Mouse (Mus musculus) forebrain, embryonic 11.5 days (tissue): Measurements from ENCODE around the gene Mbnl1. TPM values are rescaled to one million over a fixed set of nuclear protein-coding genes. Genes with fewer than 3 reads are reported as not detected.
"Not testable (repeated sequence)": the region's sequence is repeated elsewhere in the genome, so short reads cannot be mapped to it uniquely, and the experiment has no call there.

Experiments
- ATAC-seq: fragments of 200-750 bp; cut with Nextera tagmentation; replicated peaks from 2 replicates; pipeline ENCODE4 v1.8.0; 2017; ENCODE audit warnings: moderate TSS enrichment; ENCODE audit not compliant: low FRiP score
- DNase-seq: peaks from one replicate; pipeline ENCODE4 v3.0.0-alpha.2; 2017; ENCODE audit warnings: low spot score
- H3K27ac ChIP-seq: fragments of 300-500 bp; sonication (generic); 2 replicates; pipeline ENCODE4 v1.5.1; 2014; ENCODE audit warnings: low read depth, low read length
- H3K27me3 ChIP-seq: fragments of 300-500 bp; sonication (generic); 2 replicates; pipeline ENCODE4 v1.6.1; 2014; ENCODE audit warnings: mild to moderate bottlenecking, low read length, mixed read lengths; ENCODE audit not compliant: control insufficient read depth, insufficient read depth
- H3K36me3 ChIP-seq: fragments of 300-500 bp; sonication (generic); 2 replicates; pipeline ENCODE4 v1.6.1; 2014; ENCODE audit warnings: mild to moderate bottlenecking, low read length, moderate library complexity, mixed read lengths; ENCODE audit not compliant: control insufficient read depth, insufficient read depth
- H3K4me1 ChIP-seq: fragments of 300-500 bp; sonication (generic); replicated peaks from 2 replicates; pipeline ENCODE4 v1.6.1; 2014; ENCODE audit warnings: low read length, mixed read lengths; ENCODE audit not compliant: control insufficient read depth, insufficient read depth
- H3K4me2 ChIP-seq: fragments of 300-500 bp; sonication (generic); 2 replicates; pipeline ENCODE4 v1.6.1; 2014; ENCODE audit warnings: low read depth, mild to moderate bottlenecking, low read length, moderate library complexity, mixed read lengths; ENCODE audit not compliant: severe bottlenecking
- H3K4me3 ChIP-seq: fragments of 300-500 bp; sonication (generic); 2 replicates; pipeline ENCODE4 v1.5.1; 2014; ENCODE audit warnings: low read depth, low read length
- H3K9ac ChIP-seq: fragments of 300-500 bp; sonication (generic); 2 replicates; pipeline ENCODE4 v1.6.1; 2014; ENCODE audit warnings: low read length
- H3K9me3 ChIP-seq: fragments of 300-500 bp; sonication (generic); 2 replicates; pipeline ENCODE4 v1.6.1; 2016; ENCODE audit warnings: low read length, mixed read lengths; ENCODE audit not compliant: control insufficient read depth
- WGBS: fragments of 180-500 bp; shearing (Covaris S2); extraction: QIAGEN DNeasy Blood & Tissue Kit; methylation state at CpG from one replicate; pipeline ENCODE4 v1.1.7; 2014; 5-methylcytosine and 5-hydroxymethylcytosine counted together
- polyA plus RNA-seq: library from polyadenylated mRNA; unstranded; fragments of >200 nt; fragmentation: Nextera tagmentation; extraction: Ambion mirVana; gene quantifications from 2 replicates; pipeline ENCODE4 v1.2.1, GENCODE M21; 2014

The Mbnl1 gene
- polyA plus RNA-seq, 1 experiment from 2014 or later = 46.8 TPM

DNA sequence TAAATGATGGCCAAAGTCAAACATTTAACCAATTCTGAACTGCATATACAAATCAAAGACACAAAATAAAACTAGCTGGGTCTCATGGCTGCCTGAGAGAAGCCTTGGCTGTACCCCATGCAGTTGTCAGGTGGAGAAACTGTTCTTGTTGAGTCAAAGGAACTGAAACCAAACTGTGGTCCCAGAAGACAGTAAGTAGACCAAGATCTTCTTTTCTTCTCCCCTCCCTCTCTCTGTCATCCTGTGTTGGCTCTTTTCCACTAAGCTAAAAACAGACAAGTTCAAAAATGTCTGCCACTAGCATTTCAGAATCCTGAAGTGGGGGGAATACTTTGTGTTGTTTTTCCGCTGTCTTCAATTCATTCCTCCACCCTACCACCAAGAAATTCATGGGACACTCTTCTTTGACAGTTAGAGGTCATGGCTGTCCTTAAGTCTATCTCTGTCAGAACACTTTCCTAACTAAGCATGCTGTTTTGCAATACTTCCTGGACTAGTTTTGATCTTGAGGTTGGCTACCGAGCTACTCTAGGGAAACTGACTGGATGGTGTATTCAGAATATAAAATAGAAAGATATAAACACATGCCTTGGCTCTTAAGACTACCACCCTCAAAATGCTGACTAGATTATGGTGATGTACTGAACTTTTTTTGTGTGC, 9.2 kb downstream of the Mbnl1 start:
- no peaks in the 10 kb centered on the region for H3K27me3 ChIP-seq
- H3K4me1 ChIP-seq = no peaks in the 10 kb centered on the region
- H3K9me3 ChIP-seq = no peaks in the 10 kb centered on the region
- no peak overlapping the region for H3K4me3 ChIP-seq
- no peaks in the 10 kb centered on the region for H3K36me3 ChIP-seq
- ATAC-seq (no peak), DNase-seq (no peak)
- 94% methylated on average over 2 of the region's 2 CpGs for WGBS
- no peak overlapping the region for H3K4me2 ChIP-seq
- H3K9ac ChIP-seq = no peak overlapping the region
- no peak overlapping the region for H3K27ac ChIP-seq

- Histone ChIP-seq H3K9me3 (no peaks in the 10 kb centered on the region), H3K36me3 (no peaks in the 10 kb centered on the region), H3K9ac (no peak overlapping the region), H3K27me3 (no peaks in the 10 kb centered on the region), H3K4me1 (no peaks in the 10 kb centered on the region), H3K4me3 (no peak overlapping the region), H3K4me2 (no peak overlapping the region), H3K27ac (no peak overlapping the region)
- ATAC-seq (no peak), DNase-seq (no peak)
These were observed 10.7 kb downstream of the Mbnl1 start for GRCm38 (mm10) chr3:60483305-60483704.

- H3K4me1 ChIP-seq = no peaks in the 10 kb centered on the region
- no peak overlapping the region for H3K4me3 ChIP-seq
- DNase-seq (no peak), ATAC-seq (no peak)
- no peaks in the 10 kb centered on the region for H3K36me3 ChIP-seq
- H3K9ac ChIP-seq = no peak overlapping the region
- no peaks in the 10 kb centered on the region for H3K27me3 ChIP-seq
- H3K9me3 ChIP-seq = no peaks in the 10 kb centered on the region
- H3K4me2 ChIP-seq = no peak overlapping the region
- no peak overlapping the region for H3K27ac ChIP-seq
- WGBS = 89% methylated on average over 4 of the region's 4 CpGs
These were observed 13.5 kb downstream of the Mbnl1 start for GRCm38 (mm10) chr3:60485987-60486712.

DNA sequence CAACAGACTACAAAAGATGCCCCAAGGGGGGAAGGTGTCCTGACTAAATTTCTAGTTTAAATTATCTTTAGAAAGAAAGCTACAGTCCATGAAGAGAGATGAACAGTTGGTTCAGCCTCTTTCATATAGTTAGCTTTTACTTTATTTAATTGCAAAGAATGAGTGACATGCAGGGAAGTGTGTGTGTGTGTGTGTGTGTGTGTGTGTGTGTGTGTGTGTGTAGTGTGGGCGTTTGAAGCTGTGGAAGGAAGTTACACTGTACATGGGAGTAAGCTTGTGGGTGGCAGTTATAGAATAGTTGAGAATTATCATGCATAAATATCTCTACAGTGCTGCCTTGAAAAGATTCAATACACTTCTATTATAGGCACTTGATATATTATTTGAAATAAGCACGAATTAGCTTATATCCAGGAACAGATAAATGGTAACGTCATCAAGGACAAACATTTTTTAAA, 14.1 kb downstream of the Mbnl1 start:
- no peaks in the 10 kb centered on the region for H3K27me3 ChIP-seq
- H3K27ac ChIP-seq = no peak overlapping the region
- H3K4me3 ChIP-seq = no peak overlapping the region
- no peak overlapping the region for H3K9ac ChIP-seq
- no peaks in the 10 kb centered on the region for H3K9me3 ChIP-seq
- H3K4me1 ChIP-seq = no peaks in the 10 kb centered on the region
- no peak overlapping the region for H3K4me2 ChIP-seq
- H3K36me3 ChIP-seq = no peaks in the 10 kb centered on the region
- WGBS = 90% methylated on average over 3 of the region's 3 CpGs
- no peak for ATAC-seq
- no peak for DNase-seq

DNA sequence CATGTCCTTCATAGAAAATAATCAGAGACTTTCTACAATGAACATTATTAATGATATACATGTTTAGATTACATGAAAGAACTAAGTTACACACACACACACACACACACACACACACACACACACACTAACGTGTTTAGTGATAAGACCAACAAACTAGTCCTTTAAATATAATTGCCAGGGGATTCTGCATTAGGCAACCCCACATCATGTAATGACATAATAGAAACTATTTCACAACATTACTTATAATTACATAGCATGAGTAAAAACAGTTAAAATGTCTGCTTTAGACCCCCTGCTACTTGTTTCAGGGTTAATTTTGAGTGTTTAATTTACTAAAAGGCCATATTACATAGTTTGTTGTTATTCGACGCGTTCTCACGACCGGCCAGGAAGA, 16.9 kb downstream of the Mbnl1 start:
- Histone ChIP-seq H3K4me1 (no peaks in the 10 kb centered on the region), H3K9me3 (no peaks in the 10 kb centered on the region), H3K36me3 (no peaks in the 10 kb centered on the region), H3K27me3 (no peaks in the 10 kb centered on the region), H3K4me2 (no peak overlapping the region), H3K9ac (no peak overlapping the region), H3K4me3 (no peak overlapping the region), H3K27ac (no peak overlapping the region)
- no peak for DNase-seq
- WGBS = 95% methylated on average over 6 of the region's 6 CpGs
- ATAC-seq = no peak

GRCm38 (mm10) chr3:60494774-60495535, 22.3 kb downstream of the Mbnl1 start:
- H3K4me1 ChIP-seq, H3K4me2 ChIP-seq, DNase-seq, H3K9me3 ChIP-seq, H3K27ac ChIP-seq, H3K27me3 ChIP-seq, H3K36me3 ChIP-seq, H3K9ac ChIP-seq, H3K4me3 ChIP-seq: not testable (repeated sequence)
- ATAC-seq = peak; percentile 49; the same call in 1 of the 2 replicates
- WGBS = 55% methylated on average over 8 of the region's 16 CpGs

DNA sequence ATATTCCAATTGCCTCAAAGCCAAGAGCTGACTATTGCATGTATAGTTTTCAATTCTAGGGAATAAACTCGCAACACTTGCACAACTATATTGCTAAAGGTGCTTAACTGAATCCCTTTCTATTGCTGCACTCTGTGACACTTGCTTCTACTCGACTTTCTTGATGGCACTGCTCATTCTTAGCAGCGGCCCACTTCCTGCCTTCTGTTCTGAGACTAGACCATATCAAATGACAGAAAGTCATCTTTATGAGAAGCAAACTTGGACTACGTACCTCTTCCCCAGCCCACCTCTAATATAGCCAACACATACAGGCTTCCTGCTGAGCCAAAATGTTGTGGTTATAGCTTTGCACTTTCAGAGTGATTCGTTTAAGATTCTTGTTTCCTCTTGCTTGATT, 23.6 kb downstream of the Mbnl1 start:
- H3K4me3 ChIP-seq = no peak overlapping the region
- H3K27me3 ChIP-seq = no peaks in the 10 kb centered on the region
- ATAC-seq (no peak), DNase-seq (no peak)
- peaks cover 5% of the 10 kb centered on the region; the same call in 1 of the 2 replicates for H3K4me1 ChIP-seq
- no peaks in the 10 kb centered on the region for H3K36me3 ChIP-seq
- 86% methylated on average over 5 of the region's 5 CpGs for WGBS
- no peaks in the 10 kb centered on the region for H3K9me3 ChIP-seq
- no peak overlapping the region for H3K27ac ChIP-seq
- no peak overlapping the region for H3K4me2 ChIP-seq
- H3K9ac ChIP-seq = no peak overlapping the region

- ATAC-seq = no peak
- WGBS = 87% methylated on average over 2 of the region's 2 CpGs
These were observed 25.5 kb downstream of the Mbnl1 start for GRCm38 (mm10) chr3:60498151-60498550.

More at GRCm38 (mm10) chr3:60498151-60498550, 25.5 kb downstream of the Mbnl1 start:
- Histone ChIP-seq H3K36me3 (no peaks in the 10 kb centered on the region), H3K9me3 (no peaks in the 10 kb centered on the region), H3K4me3 (no peak overlapping the region), H3K27me3 (no peaks in the 10 kb centered on the region), H3K4me2 (no peak overlapping the region), H3K4me1 (peaks cover 6% of the 10 kb centered on the region; the same call in 1 of the 2 replicates), H3K27ac (no peak overlapping the region), H3K9ac (no peak overlapping the region)
- no peak for DNase-seq
